Mouse (Mus musculus) urinary bladder, postnatal 14 days (tissue): ENCODE measurements at regions not wholly inside any gene's neighbourhood (a gene's known extent, or its start where the extent isn't known, plus 50 kb on each side); places are given as distances from the start of the nearest gene placed in this dataset.
A peak's percentile ranks its signal among the peaks of the same experiment; 100 is the strongest.

ENCODE experiments used
- DNase-seq: peaks from one replicate; pipeline ENCODE4 v3.0.0; 2021; ENCODE audit warnings: low spot score

GRCm38 (mm10) chr8:28117997-28118778 lies 670.7 kb downstream of the Poteg start:
- DNase-seq: no peak

GRCm38 (mm10) chr8:28125021-28125420 lies 677.6 kb downstream of the Poteg start:
- DNase-seq: no peak

GRCm38 (mm10) chr8:28141916-28142315 lies 694.4 kb downstream of the Poteg start:
- no peak for DNase-seq

- DNase-seq: peak; percentile 4
These were observed 701.4 kb downstream of the Poteg start for GRCm38 (mm10) chr8:28148599-28149452.

GRCm38 (mm10) chr8:28149453-28149767 lies 701.9 kb downstream of the Poteg start:
- no peak for DNase-seq

- no peak for DNase-seq
These were observed 713.2 kb downstream of the Poteg start for GRCm38 (mm10) chr8:28160651-28161050.

- no peak for DNase-seq
These were observed 720.6 kb downstream of the Poteg start for GRCm38 (mm10) chr8:28168036-28168435.

- no peak for DNase-seq
These were observed 724.0 kb downstream of the Poteg start for GRCm38 (mm10) chr8:28171456-28171855.

GRCm38 (mm10) chr8:28195943-28196342 lies 748.5 kb downstream of the Poteg start:
- DNase-seq: peak; percentile 8

- no peak for DNase-seq
These were observed 788.1 kb downstream of the Poteg start for GRCm38 (mm10) chr8:28235562-28235961.

- no peak for DNase-seq
These were observed 791.9 kb downstream of the Poteg start for GRCm38 (mm10) chr8:28239411-28239810.

- DNase-seq: no peak
These were observed 805.1 kb downstream of the Poteg start for GRCm38 (mm10) chr8:28252399-28253240.

- no peak for DNase-seq
These were observed 819.8 kb downstream of the Poteg start for GRCm38 (mm10) chr8:28267277-28267676.

GRCm38 (mm10) chr8:28284257-28284656 lies 836.8 kb downstream of the Poteg start:
- DNase-seq: no peak

- DNase-seq: no peak
These were observed 851.7 kb downstream of the Poteg start for GRCm38 (mm10) chr8:28298896-28299793.

GRCm38 (mm10) chr8:28317081-28317480 lies 869.6 kb downstream of the Poteg start:
- no peak for DNase-seq

- no peak for DNase-seq
These were observed 885.9 kb downstream of the Poteg start for GRCm38 (mm10) chr8:28333388-28333787.

GRCm38 (mm10) chr8:28337484-28337883 lies 890.0 kb downstream of the Poteg start:
- no peak for DNase-seq

- DNase-seq: no peak
These were observed 893.8 kb downstream of the Poteg start for GRCm38 (mm10) chr8:28341236-28341635.

GRCm38 (mm10) chr8:28366470-28366869 lies 919.0 kb downstream of the Poteg start:
- DNase-seq: no peak

GRCm38 (mm10) chr8:28367361-28367760 lies 919.9 kb downstream of the Poteg start:
- no peak for DNase-seq
